Comparison of ENCODE assay signal across 20 mouse cellular contexts in the genomic region with DNA sequence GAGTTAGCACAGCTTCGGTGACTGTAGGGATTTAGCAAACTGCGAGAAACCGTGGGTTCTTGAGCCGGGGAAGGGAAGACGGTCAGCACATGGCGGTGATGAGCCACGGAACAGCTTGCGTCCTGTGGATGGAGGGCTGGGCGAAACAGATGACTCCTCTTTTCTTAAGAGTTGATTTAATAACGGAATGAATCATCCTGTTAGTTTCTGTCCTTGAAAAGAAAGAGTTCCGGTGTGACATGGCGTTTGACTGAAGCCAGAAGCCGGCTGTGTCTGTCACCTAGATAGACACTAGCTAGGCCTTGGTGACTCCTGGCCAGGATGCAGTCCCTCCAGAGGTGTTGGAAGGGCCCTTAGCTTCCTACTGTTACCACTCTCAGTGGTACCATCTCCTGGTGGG. TPM values are rescaled to one million over a fixed set of nuclear protein-coding genes. Genes with fewer than 3 reads are reported as not detected.
DNase-seq lines count a peak whose midpoint lies in the region; ATAC-seq and TF ChIP-seq lines count a peak whose summit lies in the region.
"Had no signal": no experiment of that assay in that cellular context is flagged by ENCODE, and none has a peak within 500 bp of the region (broad histone marks: within the 10 kb centered on the region; RNA-seq: fewer than 3 reads in every experiment).

No protein-coding gene starts in this region.

- 57% methylated on average over 13 of the region's 13 CpGs for WGBS in hindbrain, embryonic 10.5 days
- 55% methylated on average over 13 of the region's 13 CpGs for WGBS in hindbrain, embryonic 12.5 days

- H3K4me1 ChIP-seq in hindbrain, embryonic 10.5 days (replicated peaks), result peaks cover 92% of the 10 kb centered on the region
- H3K4me1 ChIP-seq in hindbrain, embryonic 12.5 days, result peaks cover 50% of the 10 kb centered on the region
- 0 out of 2 replicates have a peak, but pooled peaks cover 2% of the 10 kb centered on the region for H3K4me1 ChIP-seq in testis, adult 2 months (ENCODE audit: control insufficient read depth, insufficient read depth, low read length)
- H3K4me1 ChIP-seq: liver, embryonic 15.5 days had no signal

- H3K4me3 ChIP-seq in gastrocnemius, adult 2 months, result no peak overlapping the region
- H3K4me3 ChIP-seq in hindbrain, embryonic 10.5 days, result no peak overlapping the region
- H3K4me3 ChIP-seq in hindbrain, embryonic 12.5 days, result no peak overlapping the region
- no peak overlapping the region for H3K4me3 ChIP-seq in testis, adult 2 months (ENCODE audit: control insufficient read depth, low read depth, low read length)
- H3K4me3 ChIP-seq: embryonic facial prominence, embryonic 15.5 days; forebrain, embryonic 15.5 days; limb, embryonic 12.5 days; liver, embryonic 15.5 days; megakaryocyte, embryonic 14.5 days; stomach, embryonic 15.5 days had no signal

- no peak for DNase-seq in gastrocnemius, adult 2 months
- DNase-seq in gastrocnemius, postnatal 25 days, result no peak
- DNase-seq in hindbrain, embryonic 10.5 days (ENCODE audit: low spot score), result no peak
- DNase-seq in testis, postnatal 10 days (ENCODE audit: low spot score), result no peak
- DNase-seq in kidney, postnatal 25 days, result no peak
- DNase-seq: cerebellum, adult 9-10 months; kidney, adult 8-10 months; lung, postnatal 10 days; spleen, adult 18-20 months; thymus, postnatal 36 days had no signal

- TF ChIP-seq POLR2A in testis, adult 2 months (IDR thresholded peaks at IDR 0.05; ENCODE audit: control insufficient read depth, low read depth, low read length), result no peak

- intact Hi-C loops in gastrocnemius, adult 2 months (cut with DNase I), result loop anchor here (2.0 kb wide), 1 partner anchor 45 kb away; no protein-coding TSS in a partner anchor

- H3K27me3 ChIP-seq in hindbrain, embryonic 10.5 days (ENCODE audit: insufficient read depth, poor library complexity, severe bottlenecking), result no peaks in the 10 kb centered on the region
- no peaks in the 10 kb centered on the region for H3K27me3 ChIP-seq in hindbrain, embryonic 12.5 days
- H3K27me3 ChIP-seq in testis, adult 2 months (ENCODE audit: control insufficient read depth, insufficient read depth, low read length), result no peaks in the 10 kb centered on the region
- H3K27me3 ChIP-seq: embryonic facial prominence, embryonic 15.5 days; forebrain, embryonic 15.5 days; limb, embryonic 12.5 days; megakaryocyte, embryonic 14.5 days; Patski; stomach, embryonic 15.5 days had no signal

- no peak for TF ChIP-seq CTCF in gastrocnemius, adult 2 months (IDR thresholded peaks at IDR 0.05)
- no peak for TF ChIP-seq CTCF in testis, adult 2 months (IDR thresholded peaks at IDR 0.05; ENCODE audit: control insufficient read depth, insufficient read depth, insufficient replicate concordance, low read depth, low read length)

- no peak overlapping the region for H3K9ac ChIP-seq in hindbrain, embryonic 12.5 days
- H3K9ac ChIP-seq: embryonic facial prominence, embryonic 15.5 days; forebrain, embryonic 15.5 days; limb, embryonic 12.5 days; liver, embryonic 15.5 days; stomach, embryonic 15.5 days had no signal

- ATAC-seq in hindbrain, embryonic 12.5 days (ENCODE audit: low FRiP score), result no peak
- no peak for ATAC-seq in megakaryocyte-erythroid progenitor cell, adult 5-6 weeks (replicated peaks; ENCODE audit: low FRiP score, low TSS enrichment, poor library complexity, severe bottlenecking)
- ATAC-seq: forebrain, embryonic 15.5 days; Patski had no signal

- no peaks in the 10 kb centered on the region for H3K9me3 ChIP-seq in hindbrain, embryonic 10.5 days
- H3K9me3 ChIP-seq in hindbrain, embryonic 12.5 days (replicated peaks), result no peaks in the 10 kb centered on the region
- H3K9me3 ChIP-seq: embryonic facial prominence, embryonic 15.5 days; forebrain, embryonic 15.5 days; limb, embryonic 12.5 days; liver, embryonic 15.5 days; megakaryocyte, embryonic 14.5 days; stomach, embryonic 15.5 days had no signal

- H3K36me3 ChIP-seq in hindbrain, embryonic 10.5 days, result no peaks in the 10 kb centered on the region
- H3K36me3 ChIP-seq in hindbrain, embryonic 12.5 days, result no peaks in the 10 kb centered on the region
- H3K36me3 ChIP-seq in testis, adult 2 months (ENCODE audit: control insufficient read depth, insufficient read depth, low read length), result no peaks in the 10 kb centered on the region
- H3K36me3 ChIP-seq: embryonic facial prominence, embryonic 15.5 days; forebrain, embryonic 15.5 days; limb, embryonic 12.5 days; liver, embryonic 15.5 days; stomach, embryonic 15.5 days had no signal

- H3K4me2 ChIP-seq in hindbrain, embryonic 12.5 days (replicated peaks), result no peak overlapping the region
- H3K4me2 ChIP-seq: embryonic facial prominence, embryonic 15.5 days; forebrain, embryonic 15.5 days; limb, embryonic 12.5 days; liver, embryonic 15.5 days; stomach, embryonic 15.5 days had no signal

- H3K27ac ChIP-seq in gastrocnemius, adult 2 months, result peak overlapping the region; percentile 92
- H3K27ac ChIP-seq in hindbrain, embryonic 10.5 days, result peak overlapping the region; percentile 23; the same call in 1 of the 2 replicates
- H3K27ac ChIP-seq in hindbrain, embryonic 12.5 days, result no peak overlapping the region
- H3K27ac ChIP-seq in testis, adult 2 months (ENCODE audit: control insufficient read depth, insufficient read depth, low read depth, low read length), result peak overlapping the region; percentile 24
- H3K27ac ChIP-seq: embryonic facial prominence, embryonic 15.5 days; forebrain, embryonic 15.5 days; limb, embryonic 12.5 days; liver, embryonic 15.5 days; stomach, embryonic 15.5 days had no signal

RNA-seq across cellular contexts. Expression of gene Cuedc1, which starts 14.2 kb away (rescaled TPM):
- 100 to 1,000 TPM; 101 to 127 TPM for total RNA-seq in gastrocnemius, adult 2 months (2021)
- total RNA-seq in gastrocnemius, postnatal 25 days (2021), result 10 to 100 TPM; 76.3 to 78.6 TPM
- polyA plus RNA-seq in hindbrain, embryonic 10.5 days (2016; fragmentation: Nextera tagmentation; extraction: Ambion mirVana), result 20.5 and 27.1 TPM in 2 replicates
- 53.2 and 53.3 TPM in 2 replicates for polyA plus RNA-seq in hindbrain, embryonic 12.5 days (2016; fragmentation: Nextera tagmentation; extraction: Ambion mirVana)
- 1.9 and 3.9 TPM in 2 replicates for polyA plus RNA-seq in testis, adult 2 months (2012; rRNA removed)
- 1.7 and 2.3 TPM in 2 replicates for total RNA-seq in megakaryocyte-erythroid progenitor cell, adult 5-6 weeks (2014; fragmentation: Nextera tagmentation)
- total RNA-seq in megakaryocyte-erythroid progenitor cell, adult 5-6 weeks (2017), result 0.19 and 2.8 TPM in 2 replicates

RNA-seq across cellular contexts. Expression of gene Vezf1, which starts 44.0 kb away (rescaled TPM):
- total RNA-seq in gastrocnemius, adult 2 months (2021), result 10 to 100 TPM; 76.5 to 87.2 TPM
- 10 to 100 TPM; 47.1 to 47.6 TPM for total RNA-seq in gastrocnemius, postnatal 25 days (2021)
- polyA plus RNA-seq in hindbrain, embryonic 10.5 days (2016; fragmentation: Nextera tagmentation; extraction: Ambion mirVana), result 64.7 and 64.8 TPM in 2 replicates
- 75.1 and 79.0 TPM in 2 replicates for polyA plus RNA-seq in hindbrain, embryonic 12.5 days (2016; fragmentation: Nextera tagmentation; extraction: Ambion mirVana)
- polyA plus RNA-seq in testis, adult 2 months (2012; rRNA removed), result 4.1 and 4.4 TPM in 2 replicates
- 30.9 and 35.9 TPM in 2 replicates for total RNA-seq in megakaryocyte-erythroid progenitor cell, adult 5-6 weeks (2014; fragmentation: Nextera tagmentation)
- total RNA-seq in megakaryocyte-erythroid progenitor cell, adult 5-6 weeks (2017), result 14.2 and 24.7 TPM in 2 replicates

Comparison
In these comparisons a context has a peak if more than half of its experiments do, and no peak if none do; other contexts are left out.
1. RNA of gene Cuedc1, which starts 14.2 kb away (total RNA-seq): 101 to 127 TPM in gastrocnemius, adult 2 months and 76.3 to 78.6 TPM in gastrocnemius, postnatal 25 days; 0.19 to 2.8 TPM in megakaryocyte-erythroid progenitor cell, adult 5-6 weeks; every median in the first group is over 10 times any median in the second.